Mouse (Mus musculus): ENCODE data around the gene Prss54. TPM values are rescaled to one million over a fixed set of nuclear protein-coding genes. Genes with fewer than 3 reads are reported as not detected.

The Prss54 gene
- polyA plus RNA-seq, 1 experiment from 2014 or later, result not detected

GRCm38 (mm10) chr8:95596841-95597241 lies 20.7 kb upstream of the Prss54 start:
- Histone ChIP-seq H3K4me2 (peak overlapping the region; percentile 54), H3K4me1 (peaks cover 34% of the 10 kb centered on the region), H3K27me3 (replicated peaks) (no peaks in the 10 kb centered on the region), H3K27ac (replicated peaks) (peak overlapping the region; percentile 97), H3K4me3 (no peak overlapping the region), H3K36me3 (no peaks in the 10 kb centered on the region), H3K9me3 (no peaks in the 10 kb centered on the region), H3K9ac (peak overlapping the region; percentile 30; the same call in 1 of the 2 replicates)
- WGBS, result 16% methylated on average over 4 of the region's 4 CpGs
- ATAC-seq (ENCODE audit: extremely low read depth, insufficient number of reproducible peaks, low FRiP score, low TSS enrichment), result peak; percentile 89

DNA sequence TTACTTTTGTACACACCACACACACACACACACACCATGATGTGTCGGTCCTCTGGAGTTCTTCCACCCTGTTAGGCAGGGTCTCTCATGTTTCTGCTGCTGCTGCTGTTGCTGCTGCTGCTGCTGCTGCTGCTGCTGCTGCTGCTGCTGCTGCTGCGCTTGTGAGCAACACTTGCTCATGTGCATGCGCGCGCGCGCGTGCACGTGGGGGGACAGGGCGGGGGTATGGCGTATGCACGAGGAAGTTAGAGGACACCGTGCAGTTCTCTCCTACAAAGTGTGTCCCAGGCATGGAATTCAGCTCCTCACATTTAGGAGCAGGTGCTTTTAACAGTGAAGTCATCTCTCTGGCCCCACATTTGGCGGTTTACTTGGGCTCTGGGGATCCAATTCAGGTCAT lies 19.0 kb upstream of the Prss54 start:
- WGBS, result 79% methylated on average over 14 of the region's 14 CpGs
- Histone ChIP-seq H3K27me3 (replicated peaks) (no peaks in the 10 kb centered on the region), H3K4me1 (peaks cover 39% of the 10 kb centered on the region), H3K9ac (no peak overlapping the region), H3K27ac (replicated peaks) (peak overlapping the region; percentile 78), H3K4me2 (no peak overlapping the region), H3K4me3 (no peak overlapping the region), H3K36me3 (no peaks in the 10 kb centered on the region), H3K9me3 (no peaks in the 10 kb centered on the region)
- no peak for ATAC-seq (ENCODE audit: extremely low read depth, insufficient number of reproducible peaks, low FRiP score, low TSS enrichment)

DNA sequence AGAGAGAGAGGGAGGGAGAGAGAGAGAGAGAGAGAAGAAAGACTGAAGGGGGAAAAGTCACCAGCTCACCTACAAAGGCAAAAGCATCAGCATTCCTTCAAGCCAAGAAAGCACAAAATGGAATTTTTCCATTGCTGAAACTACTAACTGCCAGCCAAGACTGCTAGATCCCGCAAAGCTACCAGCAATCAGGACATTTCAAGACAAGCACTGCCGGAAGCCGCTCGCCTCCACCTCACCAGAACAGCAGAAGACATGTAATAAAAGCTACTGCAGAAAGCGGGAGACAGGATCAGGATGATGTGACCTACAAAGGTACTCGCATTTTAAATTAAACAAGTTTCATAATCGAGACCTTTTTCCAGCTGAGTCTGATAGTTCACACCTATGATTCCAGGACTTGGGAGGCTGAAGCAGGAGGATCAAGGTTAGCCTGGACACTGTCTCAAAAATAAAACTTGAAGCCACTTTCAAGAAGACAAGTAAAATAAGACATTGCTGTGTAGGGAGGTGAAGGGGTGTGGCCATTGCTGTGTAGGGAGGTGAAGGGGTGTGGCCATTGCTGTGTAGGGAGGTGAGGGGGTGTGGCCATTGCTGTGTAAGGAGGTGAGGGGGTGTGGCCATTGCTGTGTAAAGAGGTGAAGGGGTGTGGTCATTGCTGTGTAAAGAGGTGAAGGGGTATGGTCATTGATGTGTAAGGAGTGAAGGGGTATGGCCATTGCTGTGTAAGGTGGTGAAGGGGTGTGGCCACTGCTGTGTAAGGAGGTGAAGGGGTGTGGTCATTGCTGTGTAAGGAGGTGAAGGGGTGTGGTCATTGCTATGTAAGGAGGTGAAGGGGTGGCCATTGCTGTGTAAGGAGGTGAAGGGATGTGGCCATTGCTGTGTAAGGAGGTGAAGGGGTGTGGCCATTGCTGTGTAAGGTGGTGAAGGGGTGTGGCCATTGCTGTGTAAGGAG lies 17.6 kb upstream of the Prss54 start:
- H3K9ac ChIP-seq, result no peak overlapping the region
- H3K36me3 ChIP-seq, result no peaks in the 10 kb centered on the region
- WGBS, result 90% methylated on average over 7 of the region's 7 CpGs
- H3K9me3 ChIP-seq, result no peaks in the 10 kb centered on the region
- H3K27me3 ChIP-seq (replicated peaks), result no peaks in the 10 kb centered on the region
- H3K4me1 ChIP-seq, result peaks cover 39% of the 10 kb centered on the region
- H3K4me2 ChIP-seq, result no peak overlapping the region
- no peak overlapping the region for H3K4me3 ChIP-seq
- ATAC-seq (ENCODE audit: extremely low read depth, insufficient number of reproducible peaks, low FRiP score, low TSS enrichment), result no peak
- no peak overlapping the region for H3K27ac ChIP-seq (replicated peaks)

DNA sequence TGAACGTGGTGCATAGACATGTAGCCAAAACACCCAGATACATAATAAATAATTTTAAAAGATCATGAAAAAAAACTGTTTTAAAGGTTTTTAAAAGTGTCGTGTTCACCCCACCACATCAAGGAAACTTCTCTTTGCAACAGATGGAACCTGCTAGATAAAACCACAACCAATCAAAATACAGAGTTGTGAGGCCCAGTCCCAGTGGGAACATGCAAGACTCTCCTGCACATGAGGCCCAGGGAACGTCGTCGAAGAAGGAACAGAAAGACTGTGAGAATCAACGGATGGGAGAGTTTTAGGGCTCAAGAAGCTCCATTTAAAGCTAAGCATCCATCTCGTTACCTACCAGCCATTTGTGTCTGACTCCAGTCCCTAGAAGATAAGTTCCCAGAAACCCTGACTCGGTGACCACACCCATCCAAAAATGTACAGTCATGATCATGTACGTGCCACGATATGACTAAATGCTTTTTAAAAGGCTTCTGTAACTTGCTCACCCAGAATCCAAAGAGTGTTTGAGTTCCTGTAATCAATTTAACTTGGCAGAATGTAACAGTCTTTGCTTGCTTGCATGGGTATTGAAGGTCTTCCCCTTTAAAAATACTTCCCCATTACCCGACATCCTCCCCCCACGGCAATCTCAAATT lies 16.1 kb upstream of the Prss54 start:
- Histone ChIP-seq H3K9ac (no peak overlapping the region), H3K27me3 (replicated peaks) (no peaks in the 10 kb centered on the region), H3K4me2 (no peak overlapping the region), H3K27ac (replicated peaks) (no peak overlapping the region), H3K4me3 (no peak overlapping the region), H3K36me3 (no peaks in the 10 kb centered on the region), H3K4me1 (peaks cover 40% of the 10 kb centered on the region), H3K9me3 (0 out of 2 replicates have a peak, but pooled peaks cover 3% of the 10 kb centered on the region)
- WGBS, result 78% methylated on average over 12 of the region's 12 CpGs
- ATAC-seq (ENCODE audit: extremely low read depth, insufficient number of reproducible peaks, low FRiP score, low TSS enrichment), result no peak

DNA sequence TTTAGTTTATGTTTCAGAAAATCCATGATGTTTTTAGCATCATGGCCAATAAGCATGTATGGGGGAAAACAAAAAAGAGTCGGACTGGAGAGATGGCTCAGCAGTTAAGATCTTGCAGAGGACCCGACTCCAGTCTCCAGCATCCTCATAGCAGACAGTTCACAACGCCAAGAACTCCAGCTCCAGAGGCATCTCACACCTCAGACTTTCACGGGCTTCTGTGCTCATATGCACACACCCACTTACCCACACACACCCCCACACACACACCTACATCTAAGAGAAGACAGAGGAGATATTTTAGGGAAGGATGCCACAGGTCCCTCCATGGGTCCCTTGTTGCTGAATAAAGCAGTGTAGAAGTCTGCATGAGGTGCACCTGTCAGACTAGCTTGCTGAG lies 14.4 kb upstream of the Prss54 start:
- no peaks in the 10 kb centered on the region for H3K27me3 ChIP-seq (replicated peaks)
- H3K4me2 ChIP-seq, result no peak overlapping the region
- H3K27ac ChIP-seq (replicated peaks), result no peak overlapping the region
- 57% methylated on average over 4 of the region's 4 CpGs for WGBS
- peaks cover 32% of the 10 kb centered on the region for H3K4me1 ChIP-seq
- no peak overlapping the region for H3K9ac ChIP-seq
- no peak overlapping the region for H3K4me3 ChIP-seq
- 0 out of 2 replicates have a peak, but pooled peaks cover 7% of the 10 kb centered on the region for H3K9me3 ChIP-seq
- ATAC-seq (ENCODE audit: extremely low read depth, insufficient number of reproducible peaks, low FRiP score, low TSS enrichment), result no peak
- H3K36me3 ChIP-seq, result no peaks in the 10 kb centered on the region

DNA sequence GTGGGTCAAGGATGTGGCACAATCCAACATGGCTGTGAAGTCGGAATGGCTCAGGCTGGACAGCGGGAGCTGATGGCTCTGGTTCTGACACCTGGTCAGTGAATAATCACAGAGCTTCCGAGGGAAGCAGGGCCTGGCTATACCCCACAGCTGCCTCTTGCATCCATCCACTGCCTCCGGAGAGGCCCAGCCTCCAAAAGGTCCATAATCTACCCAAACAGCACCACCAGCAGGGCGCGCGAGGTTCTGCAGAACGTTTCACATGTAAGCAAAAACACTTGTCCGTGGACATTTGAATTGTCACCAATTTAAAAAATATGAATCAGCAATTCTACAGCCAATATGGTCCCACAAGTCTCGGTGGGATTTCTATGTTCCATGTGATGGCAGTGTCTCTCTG lies 13.1 kb upstream of the Prss54 start:
- no peak overlapping the region for H3K9ac ChIP-seq
- no peak for ATAC-seq (ENCODE audit: extremely low read depth, insufficient number of reproducible peaks, low FRiP score, low TSS enrichment)
- WGBS, result 61% methylated on average over 10 of the region's 10 CpGs
- H3K27ac ChIP-seq (replicated peaks), result no peak overlapping the region
- H3K4me2 ChIP-seq, result no peak overlapping the region
- H3K36me3 ChIP-seq, result no peaks in the 10 kb centered on the region
- 0 out of 2 replicates have a peak, but pooled peaks cover 7% of the 10 kb centered on the region for H3K9me3 ChIP-seq
- no peaks in the 10 kb centered on the region for H3K27me3 ChIP-seq (replicated peaks)
- peaks cover 28% of the 10 kb centered on the region for H3K4me1 ChIP-seq
- H3K4me3 ChIP-seq, result no peak overlapping the region

DNA sequence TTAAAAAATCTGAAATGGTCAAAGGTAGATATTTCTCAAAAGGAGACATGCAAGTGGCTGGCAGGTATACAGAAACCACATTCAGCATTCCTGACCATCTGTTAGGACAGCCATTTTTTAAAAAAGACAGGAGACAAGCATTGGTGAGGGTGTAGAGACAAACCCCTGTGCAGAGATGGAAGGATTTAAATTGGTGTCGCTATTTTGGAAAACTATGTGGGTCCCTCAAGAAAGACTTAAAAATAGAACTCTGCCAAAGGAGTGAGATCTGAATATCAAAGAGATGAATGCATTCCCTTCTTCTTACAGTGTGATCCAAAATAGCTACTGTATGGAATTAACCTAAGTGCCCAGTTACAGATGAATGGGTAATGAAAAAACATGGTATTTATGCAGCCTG lies 11.2 kb upstream of the Prss54 start:
- peaks cover 28% of the 10 kb centered on the region for H3K4me1 ChIP-seq
- H3K4me3 ChIP-seq, result no peak overlapping the region
- 45% methylated on average over 1 of the region's 1 CpGs for WGBS
- H3K27me3 ChIP-seq (replicated peaks), result no peaks in the 10 kb centered on the region
- ATAC-seq (ENCODE audit: extremely low read depth, insufficient number of reproducible peaks, low FRiP score, low TSS enrichment), result no peak
- no peak overlapping the region for H3K9ac ChIP-seq
- H3K9me3 ChIP-seq, result 0 out of 2 replicates have a peak, but pooled peaks cover 7% of the 10 kb centered on the region
- peak overlapping the region; percentile 80 for H3K27ac ChIP-seq (replicated peaks)
- H3K36me3 ChIP-seq, result no peaks in the 10 kb centered on the region
- peak overlapping the region; percentile 2; the same call in 1 of the 2 replicates for H3K4me2 ChIP-seq

DNA sequence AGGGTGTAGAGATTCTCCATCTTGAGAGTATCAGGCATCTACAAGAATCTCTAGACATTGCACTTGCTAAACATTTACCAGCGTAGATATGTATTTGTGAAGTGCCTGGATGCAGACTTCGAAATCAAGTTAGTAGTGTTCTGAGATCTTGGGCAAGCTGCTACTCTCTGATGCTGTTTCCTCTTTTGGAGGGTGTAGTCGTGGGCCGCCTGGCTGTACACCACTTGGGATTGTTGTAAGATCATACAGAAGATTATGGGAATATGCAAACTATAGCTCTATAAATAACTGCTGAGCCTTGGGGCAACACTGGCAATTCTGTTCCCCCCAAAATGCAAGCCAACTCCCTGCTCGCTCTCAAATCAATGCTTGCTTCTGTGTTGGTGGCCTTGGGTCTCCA lies 3.0 kb downstream of the Prss54 start:
- Histone ChIP-seq H3K36me3 (no peaks in the 10 kb centered on the region), H3K4me1 (peaks cover 5% of the 10 kb centered on the region; the same call in 1 of the 2 replicates), H3K9me3 (peaks cover 9% of the 10 kb centered on the region), H3K4me2 (no peak overlapping the region), H3K27me3 (replicated peaks) (no peaks in the 10 kb centered on the region), H3K4me3 (no peak overlapping the region), H3K9ac (no peak overlapping the region), H3K27ac (replicated peaks) (no peak overlapping the region)
- 81% methylated on average over 5 of the region's 5 CpGs for WGBS
- ATAC-seq (ENCODE audit: extremely low read depth, insufficient number of reproducible peaks, low FRiP score, low TSS enrichment), result no peak

GRCm38 (mm10) chr8:95566809-95567208 lies 9.3 kb downstream of the Prss54 start:
- no peak for ATAC-seq (ENCODE audit: extremely low read depth, insufficient number of reproducible peaks, low FRiP score, low TSS enrichment)
- no peak overlapping the region for H3K4me2 ChIP-seq
- WGBS, result 74% methylated on average over 6 of the region's 6 CpGs

DNA sequence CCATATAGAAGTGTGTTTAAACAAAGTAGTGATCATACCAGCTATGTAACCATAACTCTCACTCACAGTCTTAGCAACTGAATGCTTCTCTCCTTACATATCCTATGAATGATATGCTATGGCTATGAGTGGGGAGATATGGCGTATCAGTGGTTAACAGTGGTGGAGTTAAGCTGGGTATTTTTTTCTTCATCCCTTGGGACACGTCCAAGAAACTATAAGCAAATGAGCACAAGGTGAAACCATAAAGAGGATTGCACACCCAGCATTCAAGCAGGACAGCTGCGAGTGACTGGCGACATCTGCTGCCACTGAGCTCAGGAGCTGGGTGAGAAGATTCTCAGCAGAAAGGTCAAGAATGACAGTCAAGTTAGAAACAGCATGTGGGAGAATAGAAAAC lies 9.9 kb downstream of the Prss54 start:
- Histone ChIP-seq H3K27me3 (replicated peaks) (no peaks in the 10 kb centered on the region), H3K4me1 (peaks cover 10% of the 10 kb centered on the region), H3K4me2 (no peak overlapping the region), H3K9me3 (peaks cover 6% of the 10 kb centered on the region), H3K4me3 (no peak overlapping the region), H3K9ac (no peak overlapping the region), H3K36me3 (no peaks in the 10 kb centered on the region), H3K27ac (replicated peaks) (no peak overlapping the region)
- ATAC-seq (ENCODE audit: extremely low read depth, insufficient number of reproducible peaks, low FRiP score, low TSS enrichment), result no peak
- WGBS, result 55% methylated on average over 4 of the region's 4 CpGs

More at GRCm38 (mm10) chr8:95566809-95567208, 9.3 kb downstream of the Prss54 start:
- H3K4me1 ChIP-seq, result peaks cover 10% of the 10 kb centered on the region
- H3K9ac ChIP-seq, result no peak overlapping the region
- H3K27me3 ChIP-seq (replicated peaks), result no peaks in the 10 kb centered on the region
- no peak overlapping the region for H3K4me3 ChIP-seq
- no peaks in the 10 kb centered on the region for H3K36me3 ChIP-seq
- H3K27ac ChIP-seq (replicated peaks), result no peak overlapping the region
- peaks cover 9% of the 10 kb centered on the region for H3K9me3 ChIP-seq

DNA sequence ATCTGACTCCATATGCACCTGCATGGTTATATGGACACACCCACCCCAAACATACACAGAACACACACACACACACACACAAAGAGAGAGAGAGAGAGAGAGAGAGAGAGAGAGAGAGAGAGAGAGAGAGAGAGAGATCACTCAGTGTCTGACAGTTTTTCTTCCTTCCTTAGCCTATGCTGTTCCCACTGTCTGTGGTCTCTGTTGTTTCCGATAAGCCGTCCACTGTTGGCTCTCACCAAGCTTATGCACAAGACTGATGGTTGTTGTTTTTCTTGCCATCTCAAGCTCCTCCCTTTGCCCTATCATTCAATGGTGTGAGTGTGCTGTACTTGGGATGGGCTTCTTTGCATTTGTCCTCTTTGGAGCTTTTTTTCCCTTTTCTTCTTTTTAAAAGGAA lies 20.2 kb downstream of the Prss54 start:
- no peak overlapping the region for H3K4me3 ChIP-seq
- no peaks in the 10 kb centered on the region for H3K4me1 ChIP-seq
- no peak overlapping the region for H3K4me2 ChIP-seq
- WGBS, result 83% methylated on average over 2 of the region's 2 CpGs
- no peak overlapping the region for H3K27ac ChIP-seq (replicated peaks)
- no peak overlapping the region for H3K9ac ChIP-seq
- no peaks in the 10 kb centered on the region for H3K27me3 ChIP-seq (replicated peaks)
- no peaks in the 10 kb centered on the region for H3K36me3 ChIP-seq
- H3K9me3 ChIP-seq, result no peaks in the 10 kb centered on the region
- no peak for ATAC-seq (ENCODE audit: extremely low read depth, insufficient number of reproducible peaks, low FRiP score, low TSS enrichment)
